Mouse (Mus musculus) kidney, adult 8-10 months (tissue): ENCODE measurements around the gene Col2a1.

Source experiments
- DNase-seq, 2 experiments: peaks; one replicate each; pipeline ENCODE4 v3.0.0; 2022

Col2a1 gene

DNA sequence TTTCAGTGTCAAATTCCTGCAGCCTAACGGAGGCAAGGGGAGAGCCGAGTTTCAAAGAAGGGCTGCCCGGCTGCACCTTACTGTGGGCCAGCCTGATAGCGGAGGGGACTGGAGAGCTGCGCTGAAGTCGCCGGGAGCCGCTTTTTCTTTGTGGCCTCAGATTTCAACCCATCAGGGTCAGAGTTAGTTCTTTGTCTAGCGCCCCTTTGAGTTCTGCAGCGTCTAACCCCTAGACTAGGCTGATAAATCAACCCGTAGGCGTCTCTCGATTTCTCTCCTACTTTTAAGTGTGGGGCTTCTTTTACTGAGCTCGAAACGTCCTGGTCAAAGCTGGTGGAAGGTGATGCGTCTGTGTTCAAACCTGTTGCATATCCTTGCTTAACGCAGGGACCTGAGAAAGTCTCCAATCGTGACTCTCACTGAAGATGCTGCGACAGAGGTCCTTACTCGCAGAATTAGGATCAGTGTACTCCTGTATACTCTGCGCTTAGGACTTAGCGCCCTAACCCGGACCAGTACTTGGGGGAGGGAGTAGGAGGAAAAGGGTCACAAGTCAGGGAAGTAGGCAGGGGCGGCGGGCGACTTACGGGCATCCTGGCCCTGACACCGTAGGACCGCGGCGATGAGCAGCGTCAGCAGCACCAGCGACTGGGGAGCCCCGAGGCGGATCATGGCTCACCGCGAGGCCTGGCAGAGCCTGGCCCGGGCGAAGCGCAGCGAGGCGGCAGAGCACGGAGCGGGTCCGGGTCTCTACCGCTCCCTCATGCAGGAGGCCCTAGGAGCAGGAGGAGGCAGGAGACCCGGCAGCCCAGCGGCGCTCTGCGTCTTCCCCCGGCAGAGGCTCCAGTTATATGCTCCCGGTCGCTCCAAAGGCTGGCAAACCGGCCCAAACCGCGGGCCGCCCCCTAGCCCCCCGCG lies at the start of gene Col2a1:
Gene Col2a1, minus strand, starts transcription at position 874 of the 918 bp plus-strand sequence.
- no peak for DNase-seq

GRCm38 (mm10) chr15:98051685-98052084 lies 47.2 kb upstream of the Col2a1 start:
- no peak for DNase-seq

GRCm38 (mm10) chr15:98048918-98049700 lies 44.6 kb upstream of the Col2a1 start:
- no peak for DNase-seq

DNA sequence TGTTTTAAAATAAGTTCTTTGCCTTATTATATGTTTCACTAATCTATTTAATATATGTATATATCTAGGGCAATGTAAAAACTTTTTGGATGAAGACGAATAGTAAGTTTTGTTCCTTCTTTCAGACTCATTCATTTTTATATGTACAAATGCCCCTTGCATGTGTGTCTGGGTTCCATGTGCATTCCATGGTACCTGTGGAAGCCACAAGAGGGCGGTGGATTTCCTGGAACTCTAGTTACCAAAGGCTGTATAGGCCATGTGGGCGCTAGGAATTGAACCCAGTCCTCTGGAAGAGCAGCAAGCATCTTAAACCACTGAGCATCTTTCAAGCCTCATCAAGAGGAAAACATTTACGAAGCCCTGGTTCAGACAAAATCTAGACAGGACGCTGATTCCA lies 39.9 kb upstream of the Col2a1 start:
- DNase-seq: no peak

GRCm38 (mm10) chr15:98043967-98044366 lies 39.5 kb upstream of the Col2a1 start:
- no peak for DNase-seq

- no peak for DNase-seq
Observed at GRCm38 (mm10) chr15:98042508-98042907, 38.0 kb upstream of the Col2a1 start.

GRCm38 (mm10) chr15:98039682-98040081 lies 35.2 kb upstream of the Col2a1 start:
- DNase-seq: no peak

DNA sequence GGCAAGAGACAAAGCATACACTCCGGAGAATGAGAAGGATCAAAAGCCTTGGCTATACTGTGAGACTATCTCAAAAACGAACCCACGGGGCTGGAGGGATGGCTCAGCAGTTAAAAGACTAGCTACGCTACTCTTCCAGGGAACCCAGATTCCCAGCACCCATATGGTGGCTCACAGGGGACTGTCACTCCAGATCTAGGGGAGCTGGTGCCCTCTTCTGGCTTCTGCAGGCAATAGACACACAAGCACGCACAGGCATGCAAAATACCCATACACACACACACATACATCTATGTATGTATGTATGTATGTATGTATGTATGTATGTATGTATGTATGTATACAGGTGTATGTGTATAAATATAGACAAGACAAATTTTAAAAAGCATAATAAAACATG lies 32.1 kb upstream of the Col2a1 start:
- no peak for DNase-seq

- no peak for DNase-seq
Observed at GRCm38 (mm10) chr15:98035076-98035755, 30.7 kb upstream of the Col2a1 start.

GRCm38 (mm10) chr15:98033233-98033748 lies 28.8 kb upstream of the Col2a1 start:
- DNase-seq: no peak

GRCm38 (mm10) chr15:98029798-98030197 lies 25.3 kb upstream of the Col2a1 start:
- DNase-seq: no peak

DNA sequence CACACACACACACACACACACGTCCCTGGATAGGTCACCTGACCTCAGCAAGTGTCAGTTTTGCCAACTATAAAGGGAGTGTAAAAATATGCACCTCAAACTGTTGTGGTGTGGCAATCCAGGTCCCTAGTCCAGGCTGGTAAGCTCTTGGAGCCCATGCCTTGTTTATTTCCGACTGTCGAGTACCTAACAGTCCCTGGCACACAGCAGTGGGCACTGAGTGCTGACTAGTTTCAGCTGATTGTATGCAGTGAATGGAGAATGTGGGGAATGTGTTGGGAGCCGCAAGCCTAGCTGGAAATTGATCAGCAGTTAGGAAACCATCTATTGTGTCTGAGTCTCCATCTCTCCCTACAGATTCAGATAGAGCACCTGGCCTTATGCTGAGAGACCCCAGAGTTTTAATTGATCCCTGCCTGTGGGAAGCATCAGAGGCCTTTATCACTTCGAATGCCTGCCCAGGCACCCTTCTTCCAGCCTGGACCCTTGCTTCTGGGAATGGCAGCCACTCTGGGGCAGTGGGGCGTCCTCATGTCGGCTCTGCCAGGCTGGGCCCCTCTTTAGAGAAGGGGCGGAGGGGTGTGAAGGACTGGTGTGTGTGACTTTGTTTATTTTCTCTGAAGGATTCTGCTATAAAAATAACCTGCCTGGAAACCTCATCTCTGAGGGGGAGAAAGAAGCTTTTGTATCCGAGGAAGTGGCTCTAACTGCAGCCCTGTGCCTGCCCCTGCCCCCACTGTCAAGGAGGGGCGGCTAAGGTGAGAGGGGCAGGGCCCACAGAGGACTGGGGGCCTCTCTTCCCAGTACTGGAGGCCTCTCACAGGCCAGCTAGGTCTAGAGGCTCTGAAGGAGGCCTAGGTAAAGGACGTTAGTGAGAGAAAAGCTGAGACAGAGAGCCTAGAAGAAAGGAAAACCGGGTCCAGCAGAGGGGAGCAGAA lies 22.7 kb upstream of the Col2a1 start:
- no peak for DNase-seq

DNA sequence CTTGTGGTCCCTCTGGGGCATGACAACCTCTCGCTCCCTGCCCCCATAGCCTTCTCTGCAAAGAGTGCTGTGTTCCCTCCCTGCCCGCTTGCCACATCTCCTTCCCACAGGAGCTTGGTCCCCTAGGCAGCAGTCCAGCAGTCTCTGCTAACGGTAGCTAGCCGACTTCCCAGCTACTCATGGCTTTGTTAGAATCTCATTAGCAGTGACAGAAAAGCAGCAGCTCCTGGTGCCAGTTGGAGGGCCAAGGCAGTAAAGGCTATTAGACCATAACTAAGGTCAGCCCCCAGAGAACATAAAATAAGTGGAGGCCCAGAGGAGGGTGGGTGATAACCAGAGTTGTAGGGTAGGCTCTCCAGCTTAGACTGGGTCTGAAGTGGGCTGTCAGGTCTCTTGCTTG lies 21.1 kb upstream of the Col2a1 start:
- DNase-seq: no peak

DNA sequence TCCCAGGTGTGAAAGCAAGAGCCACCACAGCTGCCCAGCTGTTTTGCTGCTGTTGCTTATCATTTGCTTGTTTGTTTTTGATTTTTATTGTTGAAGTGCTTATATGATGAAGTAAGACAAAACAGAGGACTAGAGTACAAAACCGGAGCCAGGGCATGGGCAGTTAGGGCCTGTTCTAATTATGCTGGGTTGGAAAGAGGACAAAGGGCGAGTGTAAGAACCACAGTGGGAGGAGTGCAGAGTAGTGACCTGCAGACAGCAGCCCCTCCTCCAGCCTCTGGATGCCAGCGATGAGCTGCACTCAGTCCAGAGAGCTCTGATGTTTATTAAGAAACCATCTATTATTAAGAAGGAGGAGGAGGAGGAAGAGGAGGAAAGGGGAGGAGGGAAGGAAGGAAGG lies 18.6 kb upstream of the Col2a1 start:
- DNase-seq: peak; percentile 49 to 55

GRCm38 (mm10) chr15:98021886-98022285 lies 17.4 kb upstream of the Col2a1 start:
- no peak for DNase-seq

DNA sequence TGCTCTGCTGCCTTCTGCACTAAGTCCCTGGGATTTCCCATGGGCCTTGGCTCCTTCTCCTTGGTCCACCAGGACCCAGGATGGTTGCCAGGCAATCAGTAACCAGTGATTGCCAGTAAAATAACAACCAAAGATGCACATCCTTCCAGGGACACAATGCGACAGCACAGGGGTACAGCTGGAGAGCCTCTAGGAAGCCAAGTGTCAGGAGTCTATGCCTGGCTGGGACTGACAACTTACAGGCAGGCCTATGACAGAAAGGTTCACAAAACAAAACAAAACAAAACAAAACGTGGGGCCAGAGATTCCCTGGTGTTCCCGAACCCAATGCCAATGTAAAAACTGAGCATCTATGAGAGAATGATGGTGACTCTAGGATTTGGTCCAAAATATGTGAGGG lies 14.6 kb upstream of the Col2a1 start:
- DNase-seq: no peak

GRCm38 (mm10) chr15:98017925-98018324 lies 13.4 kb upstream of the Col2a1 start:
- DNase-seq: no peak

DNA sequence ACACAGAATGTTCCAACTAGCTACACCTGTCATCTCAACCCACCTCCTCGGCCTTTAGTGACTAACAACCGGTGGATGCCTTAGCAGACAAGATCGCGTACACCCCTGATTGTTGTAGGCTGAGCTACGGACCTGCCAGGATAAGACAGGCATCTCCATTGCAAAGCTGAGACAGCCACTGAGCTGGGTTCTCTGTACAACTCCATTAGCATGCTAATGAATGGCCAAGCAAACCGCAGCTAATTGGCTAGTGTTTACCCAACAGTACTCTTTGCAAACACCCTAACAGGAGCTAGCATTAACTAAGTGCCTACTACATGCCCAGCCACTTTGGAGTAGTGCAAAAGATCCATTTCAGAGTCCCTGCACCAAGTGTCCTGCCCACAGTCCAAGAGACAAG lies 8.3 kb upstream of the Col2a1 start:
- DNase-seq: no peak

GRCm38 (mm10) chr15:98005181-98005580 lies 686 bp upstream of the Col2a1 start:
- DNase-seq: no peak

DNA sequence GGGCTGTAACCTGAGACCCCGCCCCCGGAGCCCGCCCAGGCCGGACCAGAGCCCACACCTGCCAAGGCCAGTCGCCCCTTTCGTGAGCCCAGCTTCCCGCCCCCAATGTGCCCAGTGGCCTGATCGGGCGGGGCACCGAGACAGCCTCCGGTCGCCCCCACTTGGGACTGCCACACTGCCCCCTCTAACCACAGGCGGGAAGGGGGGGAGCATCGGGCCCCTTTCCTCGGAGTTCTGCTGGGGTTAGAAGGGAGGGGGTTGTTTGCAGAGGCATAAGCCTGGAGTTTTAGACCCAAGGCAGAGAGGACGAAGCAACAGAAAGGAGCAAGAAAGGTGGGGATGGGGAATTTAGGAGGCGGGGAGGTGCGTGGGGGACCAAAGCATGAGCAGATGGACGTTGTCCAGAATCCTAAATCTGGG lies 255 bp upstream of the Col2a1 start:
- DNase-seq: no peak

DNA sequence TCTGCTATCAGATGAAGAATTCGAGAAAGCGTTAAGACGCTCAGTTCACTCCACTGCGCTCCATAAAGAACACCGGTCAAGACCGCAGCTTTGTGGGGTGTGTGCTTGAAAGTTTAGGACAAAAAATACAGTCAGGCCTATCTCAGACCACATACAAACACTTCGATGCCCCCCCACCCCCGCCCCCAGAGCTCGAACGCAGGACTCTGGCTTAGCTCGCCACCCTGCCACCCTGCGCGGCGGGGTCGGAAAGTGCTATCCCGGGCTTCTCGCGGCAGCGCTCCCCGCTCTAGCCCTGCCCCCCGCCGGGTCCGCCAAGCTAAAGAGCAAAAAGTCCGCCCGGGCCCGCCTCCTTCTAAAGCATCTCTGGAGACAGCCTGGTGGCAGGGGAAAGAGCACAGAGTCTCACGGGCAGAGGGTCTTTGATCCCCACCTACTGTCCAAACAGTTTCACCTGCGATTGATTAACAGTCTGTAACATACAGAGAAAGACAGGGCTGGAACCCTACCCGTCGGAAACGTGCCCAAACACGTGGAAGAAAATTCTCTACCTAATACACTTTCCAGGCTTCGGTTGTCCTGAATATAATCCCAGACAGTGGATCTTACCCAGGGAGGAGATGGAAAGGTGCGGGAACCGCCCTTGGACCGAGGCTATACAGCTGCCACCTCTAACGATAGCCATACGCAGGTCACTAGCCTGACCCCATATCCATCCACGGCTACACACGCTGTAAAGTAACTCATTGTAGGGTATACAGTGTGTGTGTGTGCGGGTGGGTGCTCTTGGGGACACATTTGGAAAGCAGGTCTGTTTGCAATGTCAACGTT lies 1.3 kb downstream of the Col2a1 start:
- DNase-seq: no peak
